Mouse (Mus musculus) thymus, adult 2 months (tissue): ENCODE measurements around the gene Fhdc1.

Experiments
- CTCF ChIP-seq: fragments of 200-500 bp; IDR thresholded peaks from 2 replicates; pipeline ENCODE4 v1.5.1; 2012; ENCODE audit warnings: mild to moderate bottlenecking, control low read depth, low read length, moderate library complexity, borderline replicate concordance; ENCODE audit not compliant: control insufficient read depth, poor library complexity, insufficient read depth; ENCODE audit errors: extremely low read depth
- POLR2A ChIP-seq: fragments of 200-500 bp; IDR thresholded peaks from 2 replicates; pipeline ENCODE4 v1.6.1; 2012; ENCODE audit warnings: mild to moderate bottlenecking, low read length, control low read depth, moderate library complexity; ENCODE audit not compliant: control insufficient read depth, poor library complexity, insufficient read depth; ENCODE audit errors: extremely low read depth

GRCm38 (mm10) chr3:84516163-84516562 lies 35.9 kb upstream of the Fhdc1 start:
- TF ChIP-seq POLR2A (no peak), CTCF (no peak)
